Mouse (Mus musculus): ENCODE measurements around the gene Gm4303.
"Not testable (repeated sequence)": the region's sequence is repeated elsewhere in the genome, so short reads cannot be mapped to it uniquely, and the experiment has no call there.

GRCm38 (mm10) chr10:100350793-100351192 is 5.0 kb downstream of the Gm4303 start, which contains the start of gene Gm4305:
- TF ChIP-seq TCF12 (IDR thresholded peaks at IDR 0.05; ENCODE audit: insufficient read depth, poor library complexity, severe bottlenecking); POLR2AphosphoS2 (IDR thresholded peaks at IDR 0.05; ENCODE audit: insufficient read length, low read depth); POLR2A (IDR thresholded peaks at IDR 0.05; ENCODE audit: insufficient read length, low read depth); MAX (IDR thresholded peaks at IDR 0.05; ENCODE audit: low read depth); SRF (IDR thresholded peaks at IDR 0.05; ENCODE audit: control insufficient read depth, insufficient read length, low read depth); CEBPB (IDR thresholded peaks at IDR 0.05; ENCODE audit: insufficient read depth, poor library complexity, severe bottlenecking); USF1 (IDR thresholded peaks at IDR 0.05; ENCODE audit: low read depth); MYOD1 (IDR thresholded peaks at IDR 0.05; ENCODE audit: control insufficient read depth in 1 of 3, insufficient read length in 2 of 3, low read depth in 2 of 3): not testable (repeated sequence)

All from myocyte (in vitro differentiated cells).